Mouse (Mus musculus) splenic B cell, adult 2 months (primary cell): Measurements from ENCODE around the gene Raly.

ENCODE experiments used
- DNase-seq: peaks from one replicate; pipeline ENCODE4 v3.0.0-alpha.2; 2011; ENCODE audit warnings: low read depth, low spot score
- H3K27me3 ChIP-seq: 2 replicates; pipeline ENCODE4 v1.6.1; 2012; ENCODE audit warnings: mild to moderate bottlenecking, low read length, moderate library complexity, mixed read lengths; ENCODE audit not compliant: control insufficient read depth, poor library complexity, insufficient read depth, severe bottlenecking
- H3K36me3 ChIP-seq: 2 replicates; pipeline ENCODE4 v1.6.1; 2012; ENCODE audit warnings: mild to moderate bottlenecking, low read length, moderate library complexity, mixed read lengths; ENCODE audit not compliant: control insufficient read depth, poor library complexity, insufficient read depth, severe bottlenecking

The Raly gene

GRCm38 (mm10) chr2:154767051-154767450, 23.8 kb upstream of the Raly start:
- Histone ChIP-seq H3K27me3 (no peaks in the 10 kb centered on the region), H3K36me3 (no peaks in the 10 kb centered on the region)
- DNase-seq: no peak

GRCm38 (mm10) chr2:154769930-154770329, 21.0 kb upstream of the Raly start, which contains the start of gene Gm14214:
TSS of gene Gm14214 (minus strand) at chr2:154770030.
- no peak for DNase-seq
- H3K27me3 ChIP-seq: no peaks in the 10 kb centered on the region
- no peaks in the 10 kb centered on the region for H3K36me3 ChIP-seq

- Histone ChIP-seq H3K36me3 (no peaks in the 10 kb centered on the region), H3K27me3 (no peaks in the 10 kb centered on the region)
- DNase-seq: no peak
These were observed 19.3 kb upstream of the Raly start for GRCm38 (mm10) chr2:154771604-154772003.

- no peaks in the 10 kb centered on the region for H3K27me3 ChIP-seq
- no peaks in the 10 kb centered on the region for H3K36me3 ChIP-seq
- peak; percentile 51 for DNase-seq
These were observed 16.9 kb upstream of the Raly start for GRCm38 (mm10) chr2:154774032-154774431.

- no peaks in the 10 kb centered on the region for H3K27me3 ChIP-seq
- no peak for DNase-seq
- no peaks in the 10 kb centered on the region for H3K36me3 ChIP-seq
These were observed 14.4 kb upstream of the Raly start for GRCm38 (mm10) chr2:154776496-154776895.

GRCm38 (mm10) chr2:154779648-154780047, 11.2 kb upstream of the Raly start:
- no peak for DNase-seq
- H3K27me3 ChIP-seq: no peaks in the 10 kb centered on the region
- H3K36me3 ChIP-seq: no peaks in the 10 kb centered on the region

GRCm38 (mm10) chr2:154782361-154782760, 8.5 kb upstream of the Raly start:
- Histone ChIP-seq H3K27me3 (no peaks in the 10 kb centered on the region), H3K36me3 (no peaks in the 10 kb centered on the region)
- no peak for DNase-seq

- no peaks in the 10 kb centered on the region for H3K27me3 ChIP-seq
These were observed 7.8 kb upstream of the Raly start for GRCm38 (mm10) chr2:154782856-154783650.

GRCm38 (mm10) chr2:154785284-154785683, 5.6 kb upstream of the Raly start:
- DNase-seq: no peak
- Histone ChIP-seq H3K36me3 (no peaks in the 10 kb centered on the region), H3K27me3 (no peaks in the 10 kb centered on the region)

More at GRCm38 (mm10) chr2:154782856-154783650, 7.8 kb upstream of the Raly start:
- no peaks in the 10 kb centered on the region for H3K36me3 ChIP-seq
- DNase-seq: no peak

- Histone ChIP-seq H3K36me3 (no peaks in the 10 kb centered on the region), H3K27me3 (no peaks in the 10 kb centered on the region)
- DNase-seq: no peak
These were observed 4.7 kb upstream of the Raly start for GRCm38 (mm10) chr2:154786187-154786586.

- H3K27me3 ChIP-seq: no peaks in the 10 kb centered on the region
- H3K36me3 ChIP-seq: no peaks in the 10 kb centered on the region
- DNase-seq: no peak
These were observed 4.1 kb upstream of the Raly start for GRCm38 (mm10) chr2:154786776-154787175.

- no peaks in the 10 kb centered on the region for H3K27me3 ChIP-seq
- H3K36me3 ChIP-seq: no peaks in the 10 kb centered on the region
- no peak for DNase-seq
These were observed 1.5 kb upstream of the Raly start for GRCm38 (mm10) chr2:154789381-154789780.

- H3K36me3 ChIP-seq: no peaks in the 10 kb centered on the region
- no peak for DNase-seq
- no peaks in the 10 kb centered on the region for H3K27me3 ChIP-seq
These were observed 780 bp upstream of the Raly start for GRCm38 (mm10) chr2:154789977-154790655.

- Histone ChIP-seq H3K36me3 (no peaks in the 10 kb centered on the region), H3K27me3 (no peaks in the 10 kb centered on the region)
- peak; percentile 67 for DNase-seq
These were observed 1.1 kb downstream of the Raly start for GRCm38 (mm10) chr2:154791661-154792642.
